Mouse (Mus musculus): ENCODE measurements around the gene Dcdc2b. TPM values are rescaled to one million over a fixed set of nuclear protein-coding genes. Genes with fewer than 3 reads are reported as not detected.

Gene Dcdc2b
- polyA plus RNA-seq, 1 experiment from 2014 or later = 0.54 TPM

- Histone ChIP-seq H3K9me3 (ENCODE audit: low read length) (no peaks in the 10 kb centered on the region), H3K27ac (ENCODE audit: low read depth) (no peak overlapping the region), H3K27me3 (ENCODE audit: insufficient read depth, low read length) (no peaks in the 10 kb centered on the region), H3K4me2 (ENCODE audit: low read depth, low read length) (no peak overlapping the region), H3K4me3 (ENCODE audit: low read depth, low read length) (no peak overlapping the region), H3K9ac (replicated peaks) (no peak overlapping the region), H3K36me3 (replicated peaks; ENCODE audit: insufficient read depth, low read length) (no peaks in the 10 kb centered on the region), H3K4me1 (ENCODE audit: insufficient read depth) (peaks cover 20% of the 10 kb centered on the region)
- 54% methylated on average over 5 of the region's 5 CpGs for WGBS (ENCODE audit: insufficient replicate concordance)
- DNase-seq = no peak
- no peak for ATAC-seq
- no peak for TF ChIP-seq CTCF (IDR thresholded peaks at IDR 0.05; ENCODE audit: low read depth)
- TF ChIP-seq EP300 (IDR thresholded peaks at IDR 0.05; ENCODE audit: low read depth) = no peak
Observed at GRCm38 (mm10) chr4:129561184-129561583, 52.9 kb downstream of the Dcdc2b start.

Other genes starting within 250 kb of the Dcdc2b start
- 1.9 and 2.3 TPM in 2 replicates for gene Zbtb8a, start 236.1 kb downstream of the Dcdc2b start, polyA plus RNA-seq (2015; fragmentation: Nextera tagmentation; extraction: Ambion mirVana)
- 0.40 and 0.55 TPM in 2 replicates for gene Zbtb8b, start 173.4 kb downstream of the Dcdc2b start, polyA plus RNA-seq (2015; fragmentation: Nextera tagmentation; extraction: Ambion mirVana)
- 37.4 and 40.7 TPM in 2 replicates for gene Bsdc1, start 152.7 kb downstream of the Dcdc2b start, polyA plus RNA-seq (2015; fragmentation: Nextera tagmentation; extraction: Ambion mirVana)
- 0.11 and 0.14 TPM in 2 replicates for gene Tssk3, start 123.2 kb downstream of the Dcdc2b start, polyA plus RNA-seq (2015; fragmentation: Nextera tagmentation; extraction: Ambion mirVana)
- gene Fam229a, start 123.1 kb downstream of the Dcdc2b start, polyA plus RNA-seq (2015; fragmentation: Nextera tagmentation; extraction: Ambion mirVana) = 0.41 and 0.88 TPM in 2 replicates
- gene Marcksl1, start 100.7 kb downstream of the Dcdc2b start, polyA plus RNA-seq (2015; fragmentation: Nextera tagmentation; extraction: Ambion mirVana) = 42.7 and 46.9 TPM in 2 replicates
- gene Hdac1, start 71.5 kb downstream of the Dcdc2b start, polyA plus RNA-seq (2015; fragmentation: Nextera tagmentation; extraction: Ambion mirVana) = 54.9 and 59.0 TPM in 2 replicates
- 3.3 and 3.4 TPM in 2 replicates for gene Lck, start 40.6 kb downstream of the Dcdc2b start, polyA plus RNA-seq (2015; fragmentation: Nextera tagmentation; extraction: Ambion mirVana)
- 13.1 and 15.0 TPM in 2 replicates for gene Fam167b, start 35.7 kb downstream of the Dcdc2b start, polyA plus RNA-seq (2015; fragmentation: Nextera tagmentation; extraction: Ambion mirVana)
- 119 and 125 TPM in 2 replicates for gene Eif3i, start 13.6 kb downstream of the Dcdc2b start, polyA plus RNA-seq (2015; fragmentation: Nextera tagmentation; extraction: Ambion mirVana)
- 81.7 and 93.9 TPM in 2 replicates for gene Tmem234, start 13.6 kb downstream of the Dcdc2b start, polyA plus RNA-seq (2015; fragmentation: Nextera tagmentation; extraction: Ambion mirVana)
- 5.2 and 8.2 TPM in 2 replicates for gene Iqcc, start 4.8 kb upstream of the Dcdc2b start, polyA plus RNA-seq (2015; fragmentation: Nextera tagmentation; extraction: Ambion mirVana)
- 13.1 and 15.7 TPM in 2 replicates for gene Ccdc28b, start 9.7 kb upstream of the Dcdc2b start, polyA plus RNA-seq (2015; fragmentation: Nextera tagmentation; extraction: Ambion mirVana)
- 12.5 and 14.0 TPM in 2 replicates for gene Txlna, start 26.8 kb upstream of the Dcdc2b start, polyA plus RNA-seq (2015; fragmentation: Nextera tagmentation; extraction: Ambion mirVana)
- gene Kpna6, start 58.5 kb upstream of the Dcdc2b start, polyA plus RNA-seq (2015; fragmentation: Nextera tagmentation; extraction: Ambion mirVana) = 3.3 and 3.7 TPM in 2 replicates
- 2.2 and 2.3 TPM in 2 replicates for gene Tmem39b, start 82.6 kb upstream of the Dcdc2b start, polyA plus RNA-seq (2015; fragmentation: Nextera tagmentation; extraction: Ambion mirVana)
- gene Khdrbs1, start 128.0 kb upstream of the Dcdc2b start, polyA plus RNA-seq (2015; fragmentation: Nextera tagmentation; extraction: Ambion mirVana) = 18.7 and 19.6 TPM in 2 replicates
- gene Ptp4a2, start 197.0 kb upstream of the Dcdc2b start, polyA plus RNA-seq (2015; fragmentation: Nextera tagmentation; extraction: Ambion mirVana) = 198 and 205 TPM in 2 replicates

All from liver, postnatal 0 days (tissue).